Mouse (Mus musculus) ES-Bruce4 (cell line): Measurements from ENCODE around the gene Olfr655.

ENCODE experiments used
- CTCF ChIP-seq: IDR thresholded peaks from one replicate; pipeline ENCODE4 v1.8.1; 2011; ENCODE audit warnings: low read depth, low read length
- POLR2A ChIP-seq: IDR thresholded peaks from one replicate; pipeline ENCODE4 v1.8.1; 2011; ENCODE audit warnings: low read length; ENCODE audit not compliant: insufficient read depth

DNA sequence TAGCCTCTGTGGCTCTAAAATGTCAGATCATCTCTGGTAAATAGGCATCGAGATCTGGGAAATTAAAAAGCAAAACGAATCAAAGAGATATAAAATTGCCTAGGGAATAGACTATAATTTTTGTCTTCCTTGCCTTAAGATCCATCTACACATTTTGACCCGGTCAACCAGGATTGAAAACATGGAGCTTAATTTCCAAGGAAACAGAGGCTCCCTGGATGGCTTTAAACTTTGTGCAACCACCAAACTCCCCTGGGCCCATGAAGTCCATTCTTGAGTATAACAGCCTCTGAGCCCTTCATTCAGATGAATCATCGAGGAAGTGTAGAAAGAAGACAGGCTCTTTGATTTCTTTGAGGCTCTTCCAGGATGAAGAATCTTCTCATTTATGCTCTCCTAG lies 12.1 kb upstream of the Olfr655 start, which contains the start of gene Olfr656:
- no peak for TF ChIP-seq CTCF
- TF ChIP-seq POLR2A, result no peak
